In the genomic region with DNA sequence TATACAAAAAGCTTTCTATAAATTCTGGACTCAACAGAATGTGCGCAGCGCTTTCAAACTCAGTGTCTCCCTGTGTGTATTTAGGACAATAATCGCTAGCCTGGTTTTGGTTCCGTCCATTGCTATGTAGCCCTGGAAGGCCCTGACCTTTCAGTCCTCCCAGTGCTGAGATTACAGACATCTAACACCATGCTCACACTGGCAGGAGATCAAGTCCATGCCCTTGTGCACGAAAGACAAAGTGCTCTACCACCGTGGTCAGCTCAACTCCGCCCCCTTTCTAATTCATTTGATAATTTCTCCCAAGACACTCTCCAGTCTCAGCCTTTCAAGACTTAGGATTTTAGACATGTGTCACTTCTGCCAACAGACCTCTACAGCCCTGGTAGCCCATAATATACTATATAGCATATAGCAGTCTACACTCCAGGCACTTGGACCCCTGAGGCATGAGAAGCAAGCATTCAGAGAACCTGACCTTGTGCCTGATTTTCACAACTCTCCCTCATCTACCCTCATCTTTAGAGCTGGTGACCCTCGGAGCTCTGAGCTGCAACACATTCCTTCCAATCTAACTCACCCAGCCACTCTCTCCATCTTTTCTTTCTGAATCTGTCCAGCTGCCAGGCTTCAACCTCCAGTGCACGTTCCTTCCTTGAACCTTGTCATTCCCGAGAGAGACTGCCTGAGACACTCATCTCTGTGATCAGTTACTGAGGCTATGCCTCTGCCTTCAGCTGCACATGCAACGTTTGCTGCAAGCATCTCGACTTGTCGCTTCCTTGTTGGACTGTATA, we compare ENCODE assay signal across 17 mouse cellular contexts. TPM values are rescaled to one million over a fixed set of nuclear protein-coding genes. Genes with fewer than 3 reads are reported as not detected.
DNase-seq lines count a peak whose midpoint lies in the region; ATAC-seq lines count a peak whose summit lies in the region.
"Had no signal": no experiment of that assay in that cellular context is flagged by ENCODE, and none has a peak within 500 bp of the region (broad histone marks: within the 10 kb centered on the region; RNA-seq: fewer than 3 reads in every experiment).

No protein-coding gene starts in this region.

- no peaks in the 10 kb centered on the region for H3K36me3 ChIP-seq in heart, embryonic 13.5 days
- H3K36me3 ChIP-seq in heart, embryonic 11.5 days (ENCODE audit: control insufficient read depth, insufficient read depth, low read length): no peaks in the 10 kb centered on the region
- peaks cover 9% of the 10 kb centered on the region; the same call in 1 of the 2 replicates for H3K36me3 ChIP-seq in kidney, embryonic 15.5 days
- H3K36me3 ChIP-seq: midbrain, embryonic 15.5 days; neural tube, embryonic 12.5 days had no signal

- peaks cover 28% of the 10 kb centered on the region for H3K4me1 ChIP-seq in heart, embryonic 13.5 days
- peaks cover 11% of the 10 kb centered on the region for H3K4me1 ChIP-seq in heart, embryonic 11.5 days (ENCODE audit: control insufficient read depth, insufficient read depth, low read length)
- peaks cover 13% of the 10 kb centered on the region for H3K4me1 ChIP-seq in kidney, embryonic 15.5 days
- H3K4me1 ChIP-seq: limb, embryonic 12.5 days; midbrain, embryonic 15.5 days; neural tube, embryonic 12.5 days had no signal

- peak overlapping the region; percentile 50 for H3K27ac ChIP-seq in heart, embryonic 13.5 days (replicated peaks)
- no peak overlapping the region for H3K27ac ChIP-seq in heart, embryonic 11.5 days (ENCODE audit: low read depth, low read length)
- 0 out of 2 replicates have a peak overlapping the region, but pooled peaks have one; percentile 24 for H3K27ac ChIP-seq in kidney, embryonic 15.5 days
- H3K27ac ChIP-seq: hindbrain, postnatal 0 days; left cerebral cortex, adult 2 months; limb, embryonic 12.5 days; macrophage; midbrain, embryonic 15.5 days; neural tube, embryonic 12.5 days had no signal

- no peak for DNase-seq in kidney, postnatal 14 days
- peak; percentile 53 for DNase-seq in 3T3-L1 (ENCODE audit: low read depth, low spot score)
- peak; percentile 89 for DNase-seq in adrenal gland, adult 2 months
- DNase-seq in retina, embryonic 14.5 days (ENCODE audit: low spot score): no peak
- DNase-seq in cerebellum, adult 18-20 months: no peak
- DNase-seq: cerebellum, adult 8-10 months; lung, adult 2 months had no signal

- 57% methylated on average over 13 of the region's 13 CpGs for WGBS in heart, embryonic 13.5 days
- WGBS in heart, embryonic 11.5 days (ENCODE audit: insufficient replicate concordance): 66% methylated on average over 13 of the region's 13 CpGs
- WGBS in kidney, embryonic 15.5 days: 69% methylated on average over 13 of the region's 13 CpGs

- H3K4me3 ChIP-seq in heart, embryonic 13.5 days: no peak overlapping the region
- H3K4me3 ChIP-seq in heart, embryonic 11.5 days (ENCODE audit: low read depth, low read length): no peak overlapping the region
- H3K4me3 ChIP-seq in kidney, embryonic 15.5 days (replicated peaks): no peak overlapping the region
- H3K4me3 ChIP-seq: left cerebral cortex, adult 2 months; limb, embryonic 12.5 days; midbrain, embryonic 15.5 days; neural tube, embryonic 12.5 days had no signal

- ATAC-seq in heart, embryonic 13.5 days (ENCODE audit: extremely low read depth, insufficient number of reproducible peaks, low FRiP score, low TSS enrichment): no peak; the same call in 1 of the 2 replicates
- no peak for ATAC-seq in heart, embryonic 11.5 days (replicated peaks; ENCODE audit: insufficient number of reproducible peaks, low FRiP score, low TSS enrichment)
- no peak for ATAC-seq in kidney, embryonic 15.5 days (replicated peaks; ENCODE audit: low FRiP score)
- ATAC-seq: forebrain, embryonic 16.5 days; hindbrain, postnatal 0 days; midbrain, embryonic 15.5 days had no signal

- H3K4me2 ChIP-seq in heart, embryonic 13.5 days: no peak overlapping the region
- no peak overlapping the region for H3K4me2 ChIP-seq in heart, embryonic 11.5 days
- H3K4me2 ChIP-seq in kidney, embryonic 15.5 days: no peak overlapping the region
- H3K4me2 ChIP-seq: limb, embryonic 12.5 days; midbrain, embryonic 15.5 days; neural tube, embryonic 12.5 days had no signal

- H3K9ac ChIP-seq in heart, embryonic 13.5 days: 0 out of 2 replicates have a peak overlapping the region, but pooled peaks have one; percentile 2
- H3K9ac ChIP-seq in heart, embryonic 11.5 days (ENCODE audit: low read depth, low read length): no peak overlapping the region
- no peak overlapping the region for H3K9ac ChIP-seq in kidney, embryonic 15.5 days
- H3K9ac ChIP-seq: limb, embryonic 12.5 days; midbrain, embryonic 15.5 days; neural tube, embryonic 12.5 days had no signal

- no peaks in the 10 kb centered on the region for H3K9me3 ChIP-seq in heart, embryonic 13.5 days
- no peaks in the 10 kb centered on the region for H3K9me3 ChIP-seq in heart, embryonic 11.5 days (replicated peaks; ENCODE audit: control insufficient read depth, low read length)
- no peaks in the 10 kb centered on the region for H3K9me3 ChIP-seq in kidney, embryonic 15.5 days (replicated peaks)
- H3K9me3 ChIP-seq: limb, embryonic 12.5 days; midbrain, embryonic 15.5 days; neural tube, embryonic 12.5 days had no signal

- no peaks in the 10 kb centered on the region for H3K27me3 ChIP-seq in heart, embryonic 13.5 days (replicated peaks)
- H3K27me3 ChIP-seq in heart, embryonic 11.5 days (ENCODE audit: control insufficient read depth, insufficient read depth, low read length): no peaks in the 10 kb centered on the region
- H3K27me3 ChIP-seq in kidney, embryonic 15.5 days: no peaks in the 10 kb centered on the region
- H3K27me3 ChIP-seq: limb, embryonic 12.5 days; midbrain, embryonic 15.5 days; neural tube, embryonic 12.5 days had no signal

RNA-seq across cellular contexts. Expression of a gene that starts 15.7 kb away (rescaled TPM):
- 15.9 and 16.7 TPM in 2 replicates for polyA plus RNA-seq in heart, embryonic 13.5 days (2015; fragmentation: Nextera tagmentation; extraction: Ambion mirVana)
- polyA plus RNA-seq in heart, embryonic 11.5 days (2014; fragmentation: Nextera tagmentation; extraction: Ambion mirVana): 24.5 and 29.1 TPM in 2 replicates
- 25.6 and 27.3 TPM in 2 replicates for polyA plus RNA-seq in kidney, embryonic 15.5 days (2015; fragmentation: Nextera tagmentation; extraction: Ambion mirVana)
- 10 to 100 TPM; 47.0 to 79.3 TPM for total RNA-seq in adrenal gland, adult 2 months (2021)
- 8.9 and 12.5 TPM in 2 replicates for polyA plus RNA-seq in adrenal gland, adult 2 months (2012; rRNA removed)

RNA-seq across cellular contexts. Expression of a gene that starts 53.2 kb away (rescaled TPM):
- polyA plus RNA-seq in heart, embryonic 13.5 days (2015; fragmentation: Nextera tagmentation; extraction: Ambion mirVana): 37.6 and 42.1 TPM in 2 replicates
- polyA plus RNA-seq in heart, embryonic 11.5 days (2014; fragmentation: Nextera tagmentation; extraction: Ambion mirVana): 28.1 and 28.2 TPM in 2 replicates
- polyA plus RNA-seq in kidney, embryonic 15.5 days (2015; fragmentation: Nextera tagmentation; extraction: Ambion mirVana): 88.9 and 92.7 TPM in 2 replicates
- 10 to 100 TPM; 12.4 to 16.9 TPM for total RNA-seq in adrenal gland, adult 2 months (2021)
- 4.3 TPM in 2 replicates for polyA plus RNA-seq in adrenal gland, adult 2 months (2012; rRNA removed)

RNA-seq across cellular contexts. Expression of a gene that starts 57.1 kb away (rescaled TPM):
- polyA plus RNA-seq in heart, embryonic 13.5 days (2015; fragmentation: Nextera tagmentation; extraction: Ambion mirVana): 13.9 and 15.8 TPM in 2 replicates
- polyA plus RNA-seq in heart, embryonic 11.5 days (2014; fragmentation: Nextera tagmentation; extraction: Ambion mirVana): 12.4 and 17.4 TPM in 2 replicates
- polyA plus RNA-seq in kidney, embryonic 15.5 days (2015; fragmentation: Nextera tagmentation; extraction: Ambion mirVana): 25.2 and 25.6 TPM in 2 replicates
- total RNA-seq in adrenal gland, adult 2 months (2021): 1 to 10 TPM; 7.1 to 7.9 TPM
- polyA plus RNA-seq in adrenal gland, adult 2 months (2012; rRNA removed): 1.5 and 2.2 TPM in 2 replicates

Comparison
In these comparisons a context has a peak if more than half of its experiments do, and no peak if none do; other contexts are left out.
1. DNase-seq: peak in 3T3-L1 (single experiment) and adrenal gland, adult 2 months (single experiment); none in kidney, postnatal 14 days (single experiment), retina, embryonic 14.5 days (single experiment) and cerebellum, adult 18-20 months (0 of 2).